Mouse (Mus musculus) erythroid progenitor cell, adult 5-6 weeks (primary cell): ENCODE results near the gene Adgrf1. TPM values are rescaled to one million over a fixed set of nuclear protein-coding genes. Genes with fewer than 3 reads are reported as not detected.

ENCODE experiments used
- ATAC-seq: replicated peaks from 2 replicates; pipeline ENCODE4 v1.8.0; 2016; ENCODE audit warnings: moderate number of reproducible peaks, mild to moderate bottlenecking, moderate TSS enrichment, inconsistent platforms; ENCODE audit not compliant: poor library complexity, low FRiP score, severe bottlenecking
- total RNA-seq, 2 experiments: library from RNA; stranded (forward) in 1 of 2; stranded (reverse) in 1 of 2; fragments of 150-400 nt in 1 of 2; fragments of 186-747, 209-891 nt in 1 of 2; gene quantifications; 2 replicates each; pipeline versions ENCODE4 v1.2.3 to v1.2.4; 2015 to 2017; ENCODE audit warnings: low replicate concordance in 2 of 2

The Adgrf1 gene
- total RNA-seq (2015; ENCODE audit: low replicate concordance), result not detected in 2 replicates
- total RNA-seq (2017; ENCODE audit: low replicate concordance), result not detected in 2 replicates

- ATAC-seq, result no peak
Observed at GRCm38 (mm10) chr17:43270161-43270560, at the start of gene Adgrf1. Gene Adgrf1, plus strand, starts transcription at chr17:43270329.

GRCm38 (mm10) chr17:43226101-43226500 lies 44.0 kb upstream of the Adgrf1 start:
- no peak for ATAC-seq

- ATAC-seq, result no peak
Observed at GRCm38 (mm10) chr17:43229621-43230513, 40.3 kb upstream of the Adgrf1 start.

- ATAC-seq, result no peak
Observed at GRCm38 (mm10) chr17:43230821-43231220, 39.3 kb upstream of the Adgrf1 start.

DNA sequence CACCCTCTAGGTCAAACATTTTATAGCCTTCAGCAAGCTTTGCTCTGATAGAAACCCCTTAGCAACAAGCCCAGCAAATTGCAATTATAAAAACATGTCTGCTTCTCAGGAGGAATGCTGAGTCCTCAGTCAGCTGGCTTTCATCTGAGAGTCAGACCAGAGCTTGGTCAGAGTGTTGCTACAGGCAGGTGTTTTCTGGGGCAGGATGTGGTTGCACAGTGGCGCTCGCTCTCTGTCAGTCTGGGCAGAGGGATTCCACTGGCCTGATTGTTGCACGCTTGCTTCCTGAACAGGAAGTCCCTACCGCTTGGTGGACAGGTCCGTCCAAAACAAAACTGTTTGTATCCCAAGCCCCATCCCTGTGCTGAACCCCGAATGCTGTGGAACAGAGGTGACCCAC lies 37.4 kb upstream of the Adgrf1 start:
- ATAC-seq, result no peak

- ATAC-seq, result no peak
Observed at GRCm38 (mm10) chr17:43236656-43237250, 33.4 kb upstream of the Adgrf1 start.

DNA sequence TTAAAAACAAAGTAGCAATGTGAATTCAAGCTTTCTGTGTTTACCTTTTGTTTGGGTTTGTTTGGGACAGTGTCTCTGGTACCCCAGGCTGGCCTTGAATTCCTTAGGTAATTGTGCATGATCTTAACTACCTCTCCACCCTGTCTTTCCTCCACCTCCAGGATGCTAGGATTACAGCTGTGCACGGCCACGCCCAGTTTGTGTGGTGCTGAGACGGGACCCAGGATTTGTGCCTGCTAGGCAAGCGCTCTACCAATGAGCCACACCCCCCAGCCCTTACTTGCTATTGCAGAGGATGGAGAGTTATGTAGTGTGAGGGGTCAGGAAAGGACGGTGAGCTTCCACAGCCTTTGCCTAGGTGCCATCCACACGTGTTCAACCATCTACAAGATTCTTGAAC lies 31.1 kb upstream of the Adgrf1 start:
- no peak for ATAC-seq

DNA sequence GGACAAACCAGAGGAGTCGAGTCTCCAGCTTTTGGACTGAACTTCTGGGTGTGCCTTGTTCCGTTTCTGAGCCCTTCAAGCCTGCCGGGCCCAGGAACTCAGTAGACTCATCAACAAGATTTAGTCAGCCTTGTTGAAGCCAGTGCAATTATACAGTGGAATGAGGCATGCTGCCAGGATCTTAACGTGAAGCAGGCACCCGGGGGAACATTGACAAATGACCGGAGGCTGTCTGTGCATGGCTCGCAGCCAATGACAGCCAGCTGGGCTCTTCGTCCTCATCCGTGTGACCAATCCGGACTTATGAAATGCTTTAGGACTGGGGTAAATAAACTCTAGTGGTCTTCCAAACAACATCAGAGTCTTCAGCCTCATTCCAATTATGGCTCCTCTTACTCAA lies 29.0 kb upstream of the Adgrf1 start:
- no peak for ATAC-seq

- no peak for ATAC-seq
Observed at GRCm38 (mm10) chr17:43242609-43243008, 27.5 kb upstream of the Adgrf1 start.

DNA sequence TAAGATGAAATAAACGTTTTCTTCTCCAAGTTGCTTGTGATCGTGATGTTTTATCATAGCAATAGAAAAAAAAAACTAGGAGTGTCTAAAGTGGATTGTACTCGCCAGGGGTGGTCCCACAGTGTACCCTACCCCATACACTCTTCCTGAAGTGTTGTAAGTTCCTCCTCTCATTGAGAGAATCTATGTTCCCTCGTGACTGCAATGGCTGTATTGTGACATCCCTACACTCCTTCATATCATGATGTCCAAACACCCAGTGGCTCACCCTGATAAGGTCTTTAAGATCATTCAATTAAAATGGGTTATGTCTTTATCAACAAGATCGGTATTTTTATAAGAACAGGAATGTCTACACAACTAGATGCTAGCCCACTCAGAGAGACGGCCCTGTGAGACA lies 24.8 kb upstream of the Adgrf1 start:
- no peak for ATAC-seq

- ATAC-seq, result no peak
Observed at GRCm38 (mm10) chr17:43247245-43247644, 22.9 kb upstream of the Adgrf1 start.

GRCm38 (mm10) chr17:43249645-43250044 lies 20.5 kb upstream of the Adgrf1 start:
- ATAC-seq, result no peak

DNA sequence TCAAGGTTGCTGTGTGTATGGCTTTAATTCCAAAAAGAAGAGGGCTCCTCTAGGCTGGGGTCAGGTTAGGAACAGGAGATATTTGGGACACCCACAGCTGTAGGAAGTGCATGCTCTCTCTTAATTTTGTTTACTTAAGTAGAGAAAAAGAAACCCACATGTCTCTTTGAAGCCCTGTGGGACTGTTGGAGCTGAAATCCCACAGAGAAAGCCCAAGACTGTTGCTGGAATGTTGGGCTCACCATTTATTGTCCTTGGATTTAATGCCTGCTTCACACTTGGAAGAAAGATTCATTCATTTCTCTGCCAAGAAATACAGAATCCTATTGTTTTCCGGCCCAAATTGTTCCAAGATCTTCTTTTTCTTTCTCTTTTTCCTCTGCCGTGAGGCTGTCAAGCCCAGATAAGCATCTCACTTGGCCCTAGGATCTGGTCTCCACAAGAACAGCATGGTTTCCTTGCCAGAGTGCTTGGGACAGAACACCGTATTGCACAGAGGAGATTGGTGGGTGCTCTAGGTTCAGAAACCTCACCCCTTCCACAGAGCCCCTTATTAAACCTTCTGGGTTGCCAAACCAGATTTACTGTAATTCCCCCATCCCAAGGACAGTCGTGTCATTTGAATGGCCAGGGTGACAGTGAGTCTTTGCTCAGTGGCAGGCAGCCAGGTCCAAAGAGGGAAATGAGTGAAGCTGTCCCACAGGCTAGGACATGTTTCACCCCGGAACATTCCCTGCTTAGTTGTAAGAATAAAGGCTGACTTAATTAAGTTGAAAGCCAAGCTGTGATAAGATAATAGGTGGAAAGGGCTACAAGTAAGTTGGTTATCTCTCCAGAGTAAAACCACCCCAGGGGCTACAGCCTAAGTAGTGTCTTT lies 18.6 kb upstream of the Adgrf1 start:
- no peak for ATAC-seq

GRCm38 (mm10) chr17:43252846-43253245 lies 17.3 kb upstream of the Adgrf1 start:
- no peak for ATAC-seq

GRCm38 (mm10) chr17:43254261-43254660 lies 15.9 kb upstream of the Adgrf1 start:
- no peak for ATAC-seq

DNA sequence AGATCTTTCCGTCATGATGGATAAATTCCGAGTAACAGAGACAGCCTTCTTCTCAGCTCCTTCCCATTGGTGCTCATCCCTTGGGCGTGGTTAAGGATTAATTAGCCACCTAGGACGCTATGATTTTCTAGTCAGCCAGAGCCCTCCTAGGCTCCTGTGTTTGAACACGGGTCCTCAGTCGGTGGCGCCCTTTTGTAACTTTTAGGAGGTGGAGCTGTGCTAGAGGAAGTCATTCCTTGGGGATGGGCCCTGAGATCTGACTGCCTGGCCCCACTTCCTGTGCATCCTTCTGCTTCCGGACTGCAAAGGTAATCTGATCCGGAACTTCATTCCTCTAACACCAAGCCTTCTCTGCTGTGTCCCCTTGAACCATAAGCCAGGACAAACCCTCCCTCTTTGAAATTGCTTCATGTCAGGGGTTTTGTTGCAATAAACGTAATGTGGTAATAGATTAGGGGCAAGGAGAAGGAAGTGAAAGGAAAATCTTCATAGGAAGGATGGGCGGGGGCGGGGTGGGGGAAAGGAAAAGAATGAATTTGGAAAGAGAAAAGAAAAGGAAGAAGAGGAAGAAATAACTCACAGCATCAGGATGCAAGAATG lies 13.5 kb upstream of the Adgrf1 start:
- ATAC-seq, result no peak

GRCm38 (mm10) chr17:43257699-43258098 lies 12.4 kb upstream of the Adgrf1 start:
- ATAC-seq, result no peak

- ATAC-seq, result no peak
Observed at GRCm38 (mm10) chr17:43261937-43262336, 8.2 kb upstream of the Adgrf1 start.

GRCm38 (mm10) chr17:43264739-43265138 lies 5.4 kb upstream of the Adgrf1 start:
- no peak for ATAC-seq
